Mouse (Mus musculus) lung, postnatal 0 days (tissue): ENCODE results near the gene Slc25a43. TPM values are rescaled to one million over a fixed set of nuclear protein-coding genes. Genes with fewer than 3 reads are reported as not detected.
"Not testable (repeated sequence)": the region's sequence is repeated elsewhere in the genome, so short reads cannot be mapped to it uniquely, and the experiment has no call there.

Experiments
- ATAC-seq: fragments of 200-750 bp; cut with Nextera tagmentation; 2 replicates; pipeline ENCODE4 v1.8.0; 2017; ENCODE audit warnings: moderate library complexity
- DNase-seq: peaks from one replicate; pipeline ENCODE4 v3.0.0-alpha.2; 2016; ENCODE audit warnings: low spot score
- H3K27ac ChIP-seq: fragments of 300-500 bp; sonication (generic); 2 replicates; pipeline ENCODE4 v1.5.1; 2014; ENCODE audit warnings: antibody characterized with exemption, mild to moderate bottlenecking, low read length, mixed read lengths
- H3K27me3 ChIP-seq: fragments of 300-500 bp; sonication (generic); replicated peaks from 2 replicates; pipeline ENCODE4 v1.6.1; 2014; ENCODE audit warnings: low read length, mixed read lengths; ENCODE audit not compliant: insufficient read depth
- H3K36me3 ChIP-seq: fragments of 300-500 bp; sonication (generic); 2 replicates; pipeline ENCODE4 v1.6.1; 2014; ENCODE audit warnings: low read length, mixed read lengths; ENCODE audit not compliant: insufficient read depth
- H3K4me1 ChIP-seq: fragments of 300-500 bp; sonication (generic); 2 replicates; pipeline ENCODE4 v1.6.1; 2014; ENCODE audit warnings: antibody characterized with exemption, low read depth, low read length, mixed read lengths; ENCODE audit not compliant: insufficient read depth
- H3K4me2 ChIP-seq: fragments of 300-500 bp; sonication (generic); replicated peaks from 2 replicates; pipeline ENCODE4 v1.6.1; 2014; ENCODE audit warnings: low read depth, mild to moderate bottlenecking, low read length, moderate library complexity, mixed read lengths
- H3K4me3 ChIP-seq: fragments of 300-500 bp; sonication (generic); 2 replicates; pipeline ENCODE4 v1.5.1; 2014; ENCODE audit warnings: low read depth, low read length
- H3K9ac ChIP-seq: fragments of 300-500 bp; sonication (generic); replicated peaks from 2 replicates; pipeline ENCODE4 v1.6.1; 2014; ENCODE audit warnings: low read depth, mild to moderate bottlenecking
- H3K9me3 ChIP-seq: fragments of 300-500 bp; sonication (generic); 2 replicates; pipeline ENCODE4 v1.6.1; 2016; ENCODE audit warnings: low read length, mixed read lengths
- CTCF ChIP-seq: IDR thresholded peaks from 2 replicates; pipeline ENCODE4 v1.5.1; 2016; ENCODE audit warnings: antibody characterized with exemption, mild to moderate bottlenecking
- EP300 ChIP-seq: IDR thresholded peaks from 2 replicates; pipeline ENCODE4 v1.6.1; 2016; ENCODE audit warnings: antibody characterized with exemption, mild to moderate bottlenecking, control low read depth
- WGBS: fragments of 180-500 bp; shearing (Covaris S2); extraction: QIAGEN DNeasy Blood & Tissue Kit; methylation state at CpG from one replicate; pipeline ENCODE4 v1.1.7; 2014; 5-methylcytosine and 5-hydroxymethylcytosine counted together
- polyA plus RNA-seq: library from polyadenylated mRNA; unstranded; fragments of >200 nt; fragmentation: Nextera tagmentation; extraction: Ambion mirVana; gene quantifications from 2 replicates; pipeline ENCODE4 v1.2.1, GENCODE M21; 2015

The Slc25a43 gene
- polyA plus RNA-seq, 1 experiment from 2014 or later: 2.6 TPM

DNA sequence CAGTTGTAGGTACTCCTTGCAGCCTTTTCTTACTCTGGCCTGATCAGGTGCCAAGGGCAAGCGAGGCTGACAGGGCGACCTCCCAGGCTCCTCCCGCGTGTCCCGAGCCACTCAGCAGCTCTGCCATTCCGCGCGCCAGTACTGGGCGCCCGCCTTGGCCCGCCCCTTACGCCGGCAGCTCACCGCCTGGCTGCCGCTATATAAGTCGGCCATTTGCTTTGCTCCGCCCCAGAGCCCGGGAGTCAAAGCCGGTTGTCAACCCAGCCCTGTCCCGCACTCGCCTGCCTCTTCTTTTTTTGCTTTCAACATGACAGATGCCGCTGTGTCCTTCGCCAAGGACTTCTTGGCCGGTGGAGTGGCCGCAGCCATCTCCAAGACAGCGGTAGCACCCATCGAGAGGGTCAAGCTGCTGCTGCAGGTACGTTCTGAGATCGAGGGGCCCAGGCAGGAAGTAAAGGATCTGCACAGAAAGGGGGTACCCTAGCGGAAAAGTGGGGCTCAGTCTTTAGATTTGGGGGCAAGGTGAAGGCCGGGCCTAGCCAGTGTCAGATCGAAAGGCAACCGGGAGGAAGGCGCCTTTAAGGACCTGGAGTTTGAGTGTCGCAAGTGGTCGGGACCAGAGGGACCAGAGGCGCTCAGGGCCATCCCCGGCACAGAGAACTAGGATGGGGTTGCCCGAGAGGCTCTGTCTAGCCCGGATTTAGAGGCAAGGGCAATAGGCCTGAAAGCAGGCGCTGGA is 52.1 kb downstream of the Slc25a43 start, which contains the start of gene Slc25a5:
Slc25a5 (plus strand) TSS at position 228 of the 739 bp plus-strand sequence.
- H3K36me3 ChIP-seq: no peaks in the 10 kb centered on the region
- no peaks in the 10 kb centered on the region for H3K4me1 ChIP-seq
- peak within 1 kb of the TSS; percentile 92 for H3K27ac ChIP-seq
- H3K4me3 ChIP-seq: peak within 1 kb of the TSS; percentile 60
- peak; percentile 94 for DNase-seq
- WGBS: 14% methylated on average over 38 of the region's 41 CpGs
- H3K27me3 ChIP-seq: no peaks in the 10 kb centered on the region
- peak within 1 kb of the TSS; percentile 77 for H3K9ac ChIP-seq
- peak; percentile 94 for ATAC-seq
- no peaks in the 10 kb centered on the region for H3K9me3 ChIP-seq
- peak within 1 kb of the TSS; percentile 58 for H3K4me2 ChIP-seq
- TF ChIP-seq CTCF: no peak
- TF ChIP-seq EP300: no peak

DNA sequence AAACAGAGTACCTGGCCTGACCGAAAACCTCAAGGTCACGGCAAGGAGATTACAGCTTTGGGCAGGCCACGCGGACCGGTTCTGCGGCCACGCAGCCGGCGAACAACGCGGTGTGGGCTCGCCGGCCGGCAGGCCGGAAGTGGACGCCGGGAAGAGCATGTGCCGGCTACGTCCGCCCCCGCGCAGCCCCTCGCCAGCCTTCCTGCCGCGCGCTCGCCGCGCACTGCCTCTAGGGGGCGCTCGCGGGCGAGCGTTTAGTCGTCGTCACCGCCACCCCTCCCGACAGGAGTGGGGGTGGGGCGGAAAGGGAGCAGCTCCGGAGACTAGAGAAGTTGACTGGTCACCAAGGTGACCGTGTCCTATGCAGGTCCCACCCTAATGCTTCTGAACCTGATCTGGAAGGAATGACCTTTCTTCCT is 52.7 kb downstream of the Slc25a43 start:
- peak; percentile 82 for DNase-seq
- Histone ChIP-seq H3K27me3 (no peaks in the 10 kb centered on the region), H3K4me3 (peak overlapping the region; percentile 60), H3K27ac (peak overlapping the region; percentile 92), H3K4me1 (no peaks in the 10 kb centered on the region), H3K9ac (peak overlapping the region; percentile 77), H3K4me2 (peak overlapping the region; percentile 58), H3K36me3 (no peaks in the 10 kb centered on the region), H3K9me3 (no peaks in the 10 kb centered on the region)
- TF ChIP-seq EP300 (no peak), CTCF (peak; percentile 87)
- peak; percentile 89 for ATAC-seq
- WGBS: 27% methylated on average over 11 of the region's 41 CpGs

DNA sequence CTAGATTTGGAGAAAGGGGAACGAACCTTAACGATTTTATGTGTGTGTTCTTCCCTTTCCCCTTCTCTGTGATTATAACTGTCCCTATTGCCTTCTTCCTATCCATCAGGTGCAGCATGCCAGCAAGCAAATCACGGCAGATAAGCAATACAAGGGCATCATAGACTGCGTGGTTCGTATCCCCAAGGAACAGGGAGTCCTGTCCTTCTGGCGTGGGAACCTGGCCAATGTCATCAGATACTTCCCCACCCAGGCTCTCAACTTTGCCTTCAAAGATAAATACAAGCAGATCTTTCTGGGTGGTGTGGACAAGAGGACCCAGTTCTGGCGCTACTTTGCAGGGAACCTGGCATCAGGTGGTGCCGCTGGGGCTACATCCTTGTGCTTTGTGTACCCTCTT is 53.3 kb downstream of the Slc25a43 start:
- WGBS: 46% methylated on average over 8 of the region's 8 CpGs
- peak overlapping the region; percentile 58 for H3K4me2 ChIP-seq
- not testable (repeated sequence) for H3K27me3 ChIP-seq, ATAC-seq, H3K36me3 ChIP-seq, H3K9ac ChIP-seq, DNase-seq, H3K4me1 ChIP-seq, H3K9me3 ChIP-seq
- H3K4me3 ChIP-seq: peak overlapping the region; percentile 60
- H3K27ac ChIP-seq: peak overlapping the region; percentile 92; the same call in 1 of the 2 replicates

DNA sequence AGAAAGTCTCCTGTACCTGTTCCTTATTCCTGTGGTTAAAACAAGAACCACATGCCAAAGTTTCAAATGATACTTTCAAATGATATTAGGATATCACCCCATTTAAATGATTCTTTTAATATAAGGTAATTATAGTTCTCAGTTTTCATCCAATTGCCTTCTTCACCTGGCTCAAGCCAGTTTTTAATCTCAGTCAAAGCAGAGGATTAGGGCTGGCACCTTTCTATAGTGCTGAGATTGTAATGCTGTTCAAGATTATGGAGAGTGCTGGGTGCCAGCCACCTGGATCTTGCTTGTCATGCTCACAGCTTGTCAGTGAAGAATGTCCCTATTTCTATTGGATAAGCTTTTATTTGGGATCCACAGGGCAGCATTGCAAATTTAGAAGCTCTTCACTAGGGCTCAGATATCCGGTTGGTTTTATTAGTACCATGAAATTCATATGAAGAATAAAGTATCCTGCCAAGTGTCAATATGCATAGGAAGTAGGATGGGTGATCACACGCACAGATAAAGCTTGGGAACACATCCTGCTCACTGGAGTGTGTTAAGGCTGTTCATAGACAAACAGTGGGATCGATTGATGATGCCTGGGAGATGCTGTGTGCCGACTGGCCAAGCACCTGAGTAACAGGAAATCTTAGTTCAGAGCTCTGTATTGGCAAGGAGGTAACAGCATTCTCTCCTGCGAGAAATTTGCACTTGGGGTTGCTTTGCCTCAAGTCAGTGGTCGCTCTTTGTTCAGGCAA is 55.8 kb downstream of the Slc25a43 start:
- no peak overlapping the region for H3K9ac ChIP-seq
- H3K9me3 ChIP-seq: no peaks in the 10 kb centered on the region
- WGBS: 31% methylated on average over 6 of the region's 6 CpGs
- H3K27me3 ChIP-seq: no peaks in the 10 kb centered on the region
- H3K27ac ChIP-seq: no peak overlapping the region
- DNase-seq (no peak), ATAC-seq (no peak)
- H3K4me1 ChIP-seq: no peaks in the 10 kb centered on the region
- TF ChIP-seq EP300 (no peak), CTCF (no peak)
- H3K36me3 ChIP-seq: no peaks in the 10 kb centered on the region
- no peak overlapping the region for H3K4me3 ChIP-seq
- no peak overlapping the region for H3K4me2 ChIP-seq

DNA sequence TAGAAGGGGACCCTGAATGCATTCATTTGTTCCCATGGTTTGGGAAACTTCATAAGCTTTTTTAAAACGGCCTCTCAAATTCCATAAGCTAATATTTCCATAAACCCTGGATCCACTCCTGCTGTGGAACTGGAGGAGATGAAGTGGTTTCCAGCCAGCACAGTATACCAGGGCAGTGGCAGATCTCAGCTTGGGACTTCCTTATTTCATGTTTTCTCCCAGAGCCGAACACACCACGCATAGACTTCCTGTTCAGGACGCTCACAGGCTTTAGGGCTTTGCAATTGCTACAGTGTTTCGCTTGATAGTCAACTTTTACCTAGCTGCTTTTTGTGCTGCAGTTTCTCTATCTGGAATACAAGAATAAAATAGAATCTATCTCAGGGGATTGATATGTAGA is 59.7 kb downstream of the Slc25a43 start:
- no peak overlapping the region for H3K27ac ChIP-seq
- H3K9ac ChIP-seq: no peak overlapping the region
- no peaks in the 10 kb centered on the region for H3K9me3 ChIP-seq
- H3K27me3 ChIP-seq: no peaks in the 10 kb centered on the region
- WGBS: 59% methylated on average over 5 of the region's 5 CpGs
- ATAC-seq: no peak
- no peaks in the 10 kb centered on the region for H3K36me3 ChIP-seq
- peaks cover 4% of the 10 kb centered on the region; the same call in 1 of the 2 replicates for H3K4me1 ChIP-seq
- H3K4me2 ChIP-seq: no peak overlapping the region
- no peak for DNase-seq
- H3K4me3 ChIP-seq: no peak overlapping the region
- TF ChIP-seq CTCF (no peak), EP300 (no peak)

DNA sequence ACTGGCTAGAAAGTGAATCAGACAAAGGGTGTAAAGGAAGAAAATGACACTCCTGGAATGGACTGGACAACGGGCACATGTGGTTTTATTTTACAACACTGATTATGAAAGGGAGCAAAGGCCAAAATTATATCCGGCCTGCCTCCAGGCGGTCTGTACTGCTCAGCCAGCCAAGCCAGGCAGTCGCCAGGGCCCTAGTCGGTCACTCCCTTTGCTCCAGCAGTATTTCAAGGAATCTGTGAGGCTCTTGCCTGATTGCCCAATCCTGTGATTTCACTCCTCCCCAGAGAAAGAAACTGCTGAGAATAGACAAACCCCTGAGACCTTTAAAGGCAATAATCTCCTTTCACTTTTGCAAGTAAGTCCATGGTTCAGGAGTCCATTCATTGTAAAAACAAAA is 60.7 kb downstream of the Slc25a43 start:
- H3K4me1 ChIP-seq: peaks cover 4% of the 10 kb centered on the region; the same call in 1 of the 2 replicates
- H3K36me3 ChIP-seq: no peaks in the 10 kb centered on the region
- H3K4me2 ChIP-seq: no peak overlapping the region
- no peak for TF ChIP-seq EP300
- TF ChIP-seq CTCF: 0 out of 2 replicates have a peak, but pooled peaks have one; percentile 7
- H3K27ac ChIP-seq: no peak overlapping the region
- DNase-seq (peak; percentile 89), ATAC-seq (peak; percentile 60)
- no peaks in the 10 kb centered on the region for H3K9me3 ChIP-seq
- no peak overlapping the region for H3K9ac ChIP-seq
- 30% methylated on average over 5 of the region's 5 CpGs for WGBS
- H3K4me3 ChIP-seq: no peak overlapping the region
- H3K27me3 ChIP-seq: no peaks in the 10 kb centered on the region
